Mouse (Mus musculus): ENCODE measurements around the gene Meioc. TPM values are rescaled to one million over a fixed set of nuclear protein-coding genes. Genes with fewer than 3 reads are reported as not detected.

Gene Meioc
- total RNA-seq (2017): not detected in 2 replicates

DNA sequence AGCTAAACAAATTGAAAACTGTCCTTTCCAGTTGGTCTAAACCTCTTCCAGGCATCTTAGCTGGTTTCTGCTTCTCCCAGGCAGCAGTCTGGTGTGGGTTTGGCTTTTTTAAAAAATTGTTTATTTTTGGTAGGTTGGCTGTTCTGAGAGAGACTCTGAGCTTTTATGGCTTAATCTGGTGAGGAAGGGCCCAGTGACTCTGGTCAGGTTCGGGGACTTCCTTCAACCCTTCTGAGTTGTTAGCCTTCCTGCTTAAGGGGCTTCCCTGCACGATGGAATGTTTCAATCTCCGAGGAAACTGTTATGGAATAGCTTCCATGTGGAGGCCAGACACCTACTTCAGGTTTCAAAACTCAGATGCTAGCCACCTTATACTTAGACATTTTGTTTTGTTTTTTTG lies at the start of gene Meioc:
Meioc (plus strand) TSS at position 301 of the 400 bp plus-strand sequence.
- no peak for ATAC-seq (ENCODE audit: extremely low read depth, insufficient number of reproducible peaks, low FRiP score, poor library complexity, severe bottlenecking)

DNA sequence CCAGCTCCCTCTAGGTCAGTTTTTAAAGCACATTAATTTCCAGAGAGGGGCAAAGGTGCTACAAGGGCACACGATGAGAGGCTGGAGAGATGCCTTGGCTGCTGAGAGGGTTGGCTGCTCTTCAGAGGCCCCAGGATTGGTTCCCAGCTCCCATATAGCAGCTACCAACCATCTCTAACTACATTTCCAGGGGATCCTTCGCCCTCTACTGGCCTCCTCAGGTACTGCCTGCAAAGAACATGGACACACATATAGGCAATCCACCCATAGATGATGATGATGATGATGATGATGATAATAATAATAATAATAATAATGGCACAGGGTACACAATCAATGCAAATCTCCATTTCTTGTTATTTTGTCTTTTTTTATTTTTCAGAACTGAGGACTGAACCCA lies 44.1 kb upstream of the Meioc start:
- no peak for ATAC-seq (ENCODE audit: extremely low read depth, insufficient number of reproducible peaks, low FRiP score, poor library complexity, severe bottlenecking)

DNA sequence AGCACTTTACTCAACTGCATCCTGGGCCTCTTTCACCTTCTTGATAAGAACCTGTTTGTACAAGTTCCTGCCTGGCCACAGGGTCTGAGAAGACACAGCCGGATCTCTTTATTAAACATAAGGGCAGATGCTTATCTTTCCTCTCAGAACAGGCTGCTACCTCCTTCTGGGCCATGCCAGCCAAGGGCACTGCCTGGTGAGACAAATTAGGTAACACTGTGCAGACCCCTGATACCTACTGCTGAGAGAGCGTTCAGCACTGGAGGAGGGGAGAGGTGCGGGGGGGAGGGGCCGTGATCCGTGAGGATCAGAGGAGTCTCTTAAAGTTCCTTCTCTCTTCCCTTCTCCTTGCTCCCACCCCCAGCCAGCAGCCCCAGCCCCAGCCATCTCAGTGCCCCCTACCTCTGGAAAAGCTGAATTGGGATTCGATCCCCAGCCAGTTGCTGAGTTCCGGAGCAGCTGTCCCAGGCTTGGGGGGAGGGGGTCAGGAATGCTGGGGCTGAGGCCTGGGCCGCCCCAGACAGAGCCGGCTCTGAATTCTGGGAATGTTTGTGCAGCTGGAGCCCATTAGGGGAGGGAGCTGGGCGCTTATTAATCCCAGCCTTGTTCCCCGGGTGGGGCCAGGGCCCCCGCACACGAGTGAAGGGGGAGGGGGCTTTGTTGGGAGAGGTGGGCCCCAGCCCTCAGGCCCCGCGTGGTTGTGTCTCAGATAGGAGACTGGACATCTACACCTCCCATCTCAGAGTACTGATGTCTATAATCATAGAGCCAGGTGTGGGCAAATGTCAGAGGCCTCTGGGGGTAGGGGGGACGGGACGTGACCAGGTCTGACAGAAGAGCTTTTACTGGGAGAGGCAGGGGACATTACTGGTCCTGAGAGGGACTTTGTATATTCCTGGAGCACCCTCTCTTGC lies 39.4 kb upstream of the Meioc start:
- no peak for ATAC-seq (ENCODE audit: extremely low read depth, insufficient number of reproducible peaks, low FRiP score, poor library complexity, severe bottlenecking)

DNA sequence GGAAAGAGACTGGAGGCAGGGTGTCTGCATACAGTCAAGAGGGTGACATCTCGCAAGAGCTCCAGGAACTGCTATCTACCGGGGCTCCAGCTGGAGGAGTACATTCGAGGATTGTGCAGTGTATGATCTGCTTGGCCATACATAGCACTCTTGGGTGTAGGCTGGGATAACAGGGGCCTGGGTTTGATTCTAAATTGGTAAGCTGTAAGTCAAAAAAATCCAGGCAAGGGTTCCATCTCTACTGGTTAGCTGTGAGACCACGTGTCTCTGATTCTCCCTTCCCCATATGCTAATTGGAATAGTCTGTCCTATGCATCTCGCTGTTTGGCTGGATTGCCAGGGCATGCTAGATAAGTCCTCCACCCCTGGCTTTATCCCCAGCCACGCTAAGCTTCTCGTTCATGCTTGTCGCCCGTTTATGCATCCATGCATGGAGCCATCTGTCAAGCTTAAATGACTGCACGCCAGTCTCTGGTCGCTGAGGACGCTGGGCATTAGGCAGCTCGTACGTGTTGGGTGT lies 38.6 kb upstream of the Meioc start:
- ATAC-seq (ENCODE audit: extremely low read depth, insufficient number of reproducible peaks, low FRiP score, poor library complexity, severe bottlenecking): no peak

DNA sequence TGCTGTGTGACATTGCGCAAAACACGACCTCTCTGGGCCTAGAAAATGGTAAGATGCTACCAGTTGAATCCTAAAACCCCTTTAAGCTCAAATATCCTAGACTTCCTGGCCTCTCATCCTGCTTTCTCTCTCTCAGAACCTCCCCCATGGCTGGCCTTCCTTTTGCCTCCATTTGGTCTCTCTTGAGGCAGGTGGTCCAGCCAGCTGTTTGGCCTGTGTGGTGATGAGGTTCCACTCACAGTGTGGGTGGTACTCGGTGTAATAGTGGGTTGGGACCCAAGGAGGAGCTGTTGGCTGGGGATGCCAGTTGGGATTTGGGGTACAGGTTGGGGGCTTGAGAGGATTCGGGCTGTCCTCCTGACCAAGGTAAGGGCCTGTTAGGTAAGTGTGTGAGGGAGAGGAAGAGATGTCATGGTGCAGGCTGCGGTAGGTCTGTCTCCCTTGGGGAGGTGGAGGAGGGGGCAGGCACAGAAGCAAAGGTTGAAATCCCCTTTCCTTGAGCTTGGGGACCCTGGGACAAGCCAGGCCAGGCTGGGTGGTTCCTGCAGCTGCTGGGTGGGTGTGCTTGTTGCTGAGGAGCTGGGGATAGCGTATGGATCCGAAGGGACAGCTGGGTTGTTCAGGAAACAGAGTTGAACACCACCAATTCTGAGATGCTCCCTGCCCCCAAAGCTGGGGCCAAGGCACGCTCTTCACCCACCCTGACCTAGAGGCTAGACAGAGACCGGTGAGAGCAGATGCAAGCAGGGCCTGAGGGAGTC lies 36.2 kb upstream of the Meioc start:
- ATAC-seq (ENCODE audit: extremely low read depth, insufficient number of reproducible peaks, low FRiP score, poor library complexity, severe bottlenecking): no peak

DNA sequence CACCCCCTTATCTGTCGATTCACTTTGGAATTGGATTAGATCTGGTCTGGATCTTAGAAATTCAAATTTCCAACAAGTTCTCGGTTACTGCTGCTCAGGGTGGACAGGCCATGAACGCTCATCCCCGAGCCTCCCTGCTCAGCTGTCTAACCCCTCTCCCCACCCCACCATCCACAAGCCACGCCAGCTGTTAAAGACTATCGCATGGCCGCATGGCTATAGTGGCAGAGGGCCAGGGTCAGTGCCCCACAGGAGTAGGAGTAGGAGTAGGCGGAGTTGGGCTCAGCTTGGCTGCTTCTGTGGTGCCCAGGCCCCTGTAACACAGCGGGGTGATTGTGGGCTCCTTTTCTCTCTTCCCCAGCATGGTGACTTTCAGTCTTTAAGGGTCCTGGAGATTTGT lies 35.0 kb upstream of the Meioc start:
- ATAC-seq (ENCODE audit: extremely low read depth, insufficient number of reproducible peaks, low FRiP score, poor library complexity, severe bottlenecking): no peak

DNA sequence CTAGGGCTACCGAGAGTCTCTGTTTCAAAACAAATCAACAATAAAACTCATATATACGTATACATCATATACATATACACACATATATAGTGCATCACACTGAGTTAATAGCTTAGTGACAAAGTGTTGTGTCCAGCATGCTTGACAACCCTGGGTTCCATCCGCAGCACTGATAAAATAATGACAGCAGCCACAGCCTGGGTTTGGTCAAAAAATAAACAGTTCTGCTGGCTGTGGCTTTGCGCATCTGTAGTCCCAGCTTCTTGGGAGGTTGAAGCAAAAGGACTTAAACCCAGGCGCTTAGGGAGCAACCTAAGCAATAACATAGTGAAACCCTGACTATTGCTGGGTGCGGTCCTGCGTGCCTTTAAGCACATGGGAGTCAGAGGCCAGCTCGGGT lies 34.1 kb upstream of the Meioc start:
- no peak for ATAC-seq (ENCODE audit: extremely low read depth, insufficient number of reproducible peaks, low FRiP score, poor library complexity, severe bottlenecking)

DNA sequence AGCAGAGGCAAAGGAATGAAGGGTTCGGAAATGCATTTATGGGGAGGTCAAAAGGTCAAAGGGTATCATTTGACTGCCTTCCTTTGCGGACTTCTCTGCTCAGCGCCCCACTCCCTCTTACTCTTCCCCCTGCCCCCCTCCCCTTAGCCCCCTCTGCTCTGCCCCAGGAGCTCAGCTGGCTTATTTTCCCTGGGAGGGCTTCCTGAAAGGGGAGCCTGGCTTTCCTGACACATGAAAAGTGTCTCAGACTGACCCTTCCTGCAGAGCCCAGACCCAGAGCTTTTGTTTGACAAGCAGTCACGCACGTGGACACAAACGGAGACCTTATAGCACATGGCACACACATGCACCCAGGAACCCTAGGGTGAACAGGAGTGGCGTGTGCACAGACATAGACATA lies 32.8 kb upstream of the Meioc start:
- no peak for ATAC-seq (ENCODE audit: extremely low read depth, insufficient number of reproducible peaks, low FRiP score, poor library complexity, severe bottlenecking)

DNA sequence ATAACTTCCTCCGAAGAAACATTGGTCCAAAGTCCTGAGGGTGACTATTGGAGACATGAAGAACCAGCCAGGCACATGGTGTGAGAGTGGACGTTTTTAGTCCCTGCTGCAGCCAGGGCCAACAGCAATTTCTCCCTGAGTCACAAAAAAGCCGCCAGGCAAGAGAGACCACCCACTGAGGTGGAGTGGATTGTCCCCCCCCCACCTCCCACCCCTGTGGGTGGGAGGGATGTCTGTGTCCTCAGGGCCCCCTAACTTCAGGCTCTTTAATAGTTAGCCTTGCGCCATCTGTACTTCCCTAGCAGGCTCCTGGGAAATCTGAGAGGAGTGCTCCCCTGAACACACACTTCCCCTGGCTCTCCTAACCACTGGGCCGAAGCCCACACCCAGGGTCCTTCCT lies 32.3 kb upstream of the Meioc start:
- no peak for ATAC-seq (ENCODE audit: extremely low read depth, insufficient number of reproducible peaks, low FRiP score, poor library complexity, severe bottlenecking)

DNA sequence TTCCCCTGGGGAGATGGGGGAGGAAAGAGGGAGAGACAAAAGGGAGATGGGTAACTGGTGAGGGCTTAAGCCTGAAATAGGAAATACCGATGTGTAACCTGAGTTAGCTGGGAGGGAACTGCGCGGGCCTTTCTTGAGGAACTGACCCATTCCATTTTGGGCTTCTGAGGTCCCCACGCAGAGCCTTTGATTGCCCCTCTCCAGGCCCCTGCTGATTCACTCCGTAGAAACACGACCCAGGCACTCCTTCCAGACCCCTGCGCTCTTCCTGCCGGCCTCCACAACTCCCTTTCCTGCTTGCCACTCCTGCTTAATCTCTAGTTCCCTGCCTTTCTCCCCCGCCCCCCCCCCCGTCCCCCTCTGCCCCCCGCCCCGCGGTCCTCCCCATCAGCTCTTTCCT lies 30.8 kb upstream of the Meioc start:
- no peak for ATAC-seq (ENCODE audit: extremely low read depth, insufficient number of reproducible peaks, low FRiP score, poor library complexity, severe bottlenecking)

DNA sequence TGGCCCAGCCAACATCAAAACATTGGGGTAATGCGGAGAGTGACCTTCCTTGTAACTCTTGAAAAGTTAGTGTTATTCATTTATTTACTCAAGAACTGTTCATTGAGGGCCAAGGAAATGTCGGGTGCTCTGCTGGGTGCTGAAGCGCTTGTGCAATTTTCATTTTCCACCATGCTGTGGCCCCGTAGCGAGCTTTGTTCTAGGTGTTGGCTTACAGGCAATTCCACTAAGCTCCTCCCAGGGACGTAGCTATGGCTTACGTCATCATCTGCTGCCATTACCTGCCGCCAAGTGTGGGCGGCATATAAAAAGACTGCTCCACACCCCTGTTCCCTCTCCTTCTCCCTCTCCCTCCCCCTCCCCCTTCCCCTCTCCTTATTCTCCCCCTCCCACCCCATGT lies 30.1 kb upstream of the Meioc start:
- ATAC-seq (ENCODE audit: extremely low read depth, insufficient number of reproducible peaks, low FRiP score, poor library complexity, severe bottlenecking): no peak

DNA sequence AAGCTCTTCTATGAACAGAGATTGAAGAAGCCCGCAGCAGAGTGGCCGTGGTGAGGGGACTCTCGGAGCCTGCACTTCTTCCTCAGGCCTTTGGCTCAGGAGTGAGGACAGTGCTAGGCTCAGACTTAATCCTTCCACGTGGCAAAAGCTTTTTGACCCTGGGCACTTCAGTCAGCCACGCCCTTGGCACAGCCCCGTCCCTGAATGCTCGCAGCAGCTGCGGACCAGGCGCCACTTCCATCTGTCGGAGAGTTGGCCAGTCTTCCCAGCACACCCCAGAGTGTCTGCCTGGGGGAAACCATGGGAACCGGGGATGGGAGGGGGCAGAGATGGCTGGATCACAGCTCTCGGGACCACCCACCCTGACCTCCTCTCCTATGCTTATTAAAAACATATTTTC lies 26.6 kb upstream of the Meioc start:
- no peak for ATAC-seq (ENCODE audit: extremely low read depth, insufficient number of reproducible peaks, low FRiP score, poor library complexity, severe bottlenecking)

DNA sequence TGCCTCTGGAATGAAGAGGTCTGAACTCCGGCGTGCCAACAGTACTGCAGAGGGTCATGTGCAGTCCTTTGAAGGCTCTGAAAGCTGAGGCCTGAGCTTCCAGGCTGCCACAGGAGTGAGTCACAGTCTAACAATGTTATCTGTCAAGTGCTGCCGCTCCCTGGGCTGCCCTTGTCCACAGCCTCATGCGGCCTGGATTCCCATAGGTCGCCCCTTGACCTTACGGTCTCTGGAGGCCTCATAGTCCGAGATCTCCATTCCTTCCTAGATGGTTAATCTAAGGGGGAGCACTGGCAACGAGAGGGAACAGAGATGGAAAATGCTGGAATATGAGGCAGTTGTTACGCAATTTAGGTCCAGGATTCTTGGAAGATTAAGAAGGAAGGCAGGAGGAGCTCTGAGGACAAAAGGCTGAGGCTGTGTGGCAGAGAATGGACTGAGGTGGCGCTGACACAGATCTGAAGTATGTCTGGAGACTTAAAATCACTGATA lies 19.6 kb upstream of the Meioc start:
- ATAC-seq (ENCODE audit: extremely low read depth, insufficient number of reproducible peaks, low FRiP score, poor library complexity, severe bottlenecking): no peak

DNA sequence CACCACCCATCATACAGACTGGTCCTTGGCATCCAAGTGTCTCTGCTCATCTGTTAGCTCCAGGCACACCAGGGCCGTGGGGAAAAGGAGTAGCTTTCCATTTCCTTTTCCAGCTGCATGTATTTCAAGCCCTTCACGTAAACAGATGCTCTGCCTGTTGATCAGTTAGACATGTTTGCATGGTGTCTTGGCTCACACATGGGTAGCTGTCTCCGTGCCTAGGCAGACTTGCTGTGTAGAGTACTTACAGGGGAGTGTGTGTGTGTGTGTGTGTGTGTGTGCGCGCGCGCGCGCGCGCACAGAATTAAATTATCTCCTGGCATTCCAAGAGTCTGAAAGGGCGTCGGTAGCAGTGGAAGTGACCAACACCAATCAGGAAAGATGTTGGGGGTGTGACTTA lies 17.3 kb upstream of the Meioc start:
- ATAC-seq (ENCODE audit: extremely low read depth, insufficient number of reproducible peaks, low FRiP score, poor library complexity, severe bottlenecking): no peak

DNA sequence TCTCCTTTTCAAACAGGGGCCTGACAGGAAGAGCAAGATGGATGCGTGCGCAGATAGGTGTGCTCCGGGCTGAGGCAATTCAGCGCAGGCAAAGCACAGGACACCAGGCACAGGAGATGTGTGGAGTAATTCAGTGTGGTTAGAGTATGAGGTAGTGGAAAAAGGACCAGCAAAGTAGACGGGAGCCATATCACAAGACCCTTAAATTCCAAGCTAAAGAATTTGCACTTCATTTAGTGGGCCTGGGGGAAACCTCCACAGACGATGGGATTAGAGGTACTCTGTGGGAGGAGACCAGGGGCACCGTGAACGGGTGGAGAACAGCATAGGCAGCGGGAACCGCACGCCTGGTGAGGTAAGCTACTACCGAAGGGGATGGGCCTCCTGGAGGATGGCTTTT lies 15.6 kb upstream of the Meioc start:
- ATAC-seq (ENCODE audit: extremely low read depth, insufficient number of reproducible peaks, low FRiP score, poor library complexity, severe bottlenecking): no peak

DNA sequence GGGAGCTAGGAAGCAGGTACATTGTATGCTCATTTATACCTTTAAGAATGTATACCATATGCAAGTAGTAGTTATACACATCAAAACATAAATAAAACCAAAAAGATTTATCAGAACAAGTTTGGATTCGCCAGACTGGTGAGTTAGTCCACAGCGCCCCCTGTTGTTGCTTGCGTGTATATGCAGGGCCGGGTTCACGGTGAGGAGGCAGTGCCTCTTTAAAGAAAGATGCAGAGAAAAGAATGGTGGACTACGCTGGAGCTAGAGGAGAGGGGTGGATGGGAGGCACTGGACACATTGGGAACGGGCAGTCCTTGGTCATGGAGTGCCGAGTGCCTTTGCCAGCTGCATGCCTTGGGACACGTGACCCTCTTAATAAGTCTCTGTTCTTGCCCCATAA lies 12.1 kb upstream of the Meioc start:
- no peak for ATAC-seq (ENCODE audit: extremely low read depth, insufficient number of reproducible peaks, low FRiP score, poor library complexity, severe bottlenecking)

DNA sequence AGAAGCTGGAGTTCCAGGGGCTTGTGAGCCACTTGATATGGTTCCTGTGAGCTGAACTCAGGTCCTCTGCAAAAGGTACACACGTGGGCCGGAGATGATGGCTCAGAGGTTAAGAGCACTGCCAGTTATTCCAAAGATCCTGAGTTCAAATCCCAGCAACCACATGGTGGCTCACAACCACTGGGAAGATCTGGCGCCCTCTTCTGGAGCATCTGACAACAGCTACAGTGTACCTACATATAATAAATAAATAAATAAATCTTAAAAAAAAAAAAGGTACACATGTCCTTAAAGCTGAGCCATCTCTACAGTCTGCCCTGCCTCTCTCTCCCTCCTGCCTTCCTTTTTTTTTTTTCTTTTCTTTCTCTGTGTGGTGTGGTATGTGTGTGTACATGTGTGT lies 10.7 kb upstream of the Meioc start:
- ATAC-seq (ENCODE audit: extremely low read depth, insufficient number of reproducible peaks, low FRiP score, poor library complexity, severe bottlenecking): no peak

DNA sequence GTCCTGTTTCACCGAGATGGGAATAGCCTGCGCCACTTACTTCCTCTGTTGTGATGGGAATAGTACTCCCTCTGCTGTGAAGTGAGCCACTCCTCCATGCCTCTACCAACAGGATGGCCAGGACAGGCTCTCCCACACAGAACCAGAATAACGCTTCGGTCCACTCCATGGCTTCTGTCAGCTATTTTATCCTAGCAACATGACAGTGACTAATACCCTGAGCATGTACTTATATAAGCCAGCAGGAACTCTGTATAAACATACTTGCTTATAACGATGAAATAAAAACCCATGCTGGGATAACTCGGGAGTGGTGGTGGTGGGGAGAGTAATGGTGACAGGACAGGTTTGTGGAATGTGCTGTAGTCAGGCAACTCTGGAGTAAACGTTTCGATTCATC lies 7.6 kb upstream of the Meioc start:
- no peak for ATAC-seq (ENCODE audit: extremely low read depth, insufficient number of reproducible peaks, low FRiP score, poor library complexity, severe bottlenecking)

DNA sequence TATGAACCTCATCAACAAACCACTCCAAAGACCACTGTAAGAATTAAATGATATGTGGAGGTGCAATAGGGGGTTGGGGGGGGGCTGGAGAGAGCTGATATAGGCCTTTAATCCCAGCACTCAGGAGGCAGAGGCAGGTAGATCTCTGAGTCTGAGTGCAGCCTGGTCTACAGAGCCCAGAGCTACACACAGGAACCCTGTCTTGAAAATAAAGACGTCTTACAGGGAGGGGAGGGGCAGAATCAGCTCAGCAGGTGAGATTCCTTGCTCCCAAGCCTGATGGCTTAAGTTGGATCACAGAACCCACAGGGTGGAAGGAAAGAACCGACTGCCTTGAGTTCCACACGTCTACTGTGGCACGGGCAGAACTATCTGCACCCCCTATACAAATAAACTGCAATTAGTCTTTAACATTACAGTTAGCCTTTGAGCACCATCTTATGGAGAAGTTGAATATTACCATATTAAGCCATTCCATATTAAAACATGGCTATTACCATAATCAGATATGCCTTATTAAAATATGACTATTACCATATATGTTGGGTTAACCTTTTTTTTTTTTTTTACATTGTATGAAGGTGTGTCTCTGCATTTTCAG lies 7.1 kb upstream of the Meioc start:
- no peak for ATAC-seq (ENCODE audit: extremely low read depth, insufficient number of reproducible peaks, low FRiP score, poor library complexity, severe bottlenecking)

DNA sequence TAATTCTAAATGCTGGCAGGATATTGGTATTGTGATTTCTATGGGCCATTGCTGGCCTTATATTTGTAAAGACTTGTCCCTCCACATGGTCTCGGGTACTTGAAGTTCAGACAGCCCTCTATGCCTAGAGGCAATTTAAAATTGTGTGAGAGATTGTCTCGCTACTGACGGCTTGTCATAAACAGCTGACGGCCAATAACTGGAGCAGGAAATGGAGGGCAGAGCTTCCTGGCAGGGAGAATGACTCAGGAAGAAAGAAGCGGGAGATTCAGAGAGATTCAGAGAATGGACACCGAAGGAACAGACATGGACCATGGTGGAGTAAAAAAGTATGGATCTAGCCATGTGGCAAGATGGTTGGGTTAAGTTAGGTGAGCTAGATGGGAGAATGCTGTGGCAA lies 6.6 kb upstream of the Meioc start:
- no peak for ATAC-seq (ENCODE audit: extremely low read depth, insufficient number of reproducible peaks, low FRiP score, poor library complexity, severe bottlenecking)

Measured in neutrophil, adult 5-6 weeks (primary cell).